Mouse (Mus musculus): ENCODE results near the gene Tiam2. TPM values are rescaled to one million over a fixed set of nuclear protein-coding genes. Genes with fewer than 3 reads are reported as not detected.

The Tiam2 gene
- total and polyA plus RNA-seq, 3 experiments: 5.9 to 9.5 (median 9.4) TPM

DNA sequence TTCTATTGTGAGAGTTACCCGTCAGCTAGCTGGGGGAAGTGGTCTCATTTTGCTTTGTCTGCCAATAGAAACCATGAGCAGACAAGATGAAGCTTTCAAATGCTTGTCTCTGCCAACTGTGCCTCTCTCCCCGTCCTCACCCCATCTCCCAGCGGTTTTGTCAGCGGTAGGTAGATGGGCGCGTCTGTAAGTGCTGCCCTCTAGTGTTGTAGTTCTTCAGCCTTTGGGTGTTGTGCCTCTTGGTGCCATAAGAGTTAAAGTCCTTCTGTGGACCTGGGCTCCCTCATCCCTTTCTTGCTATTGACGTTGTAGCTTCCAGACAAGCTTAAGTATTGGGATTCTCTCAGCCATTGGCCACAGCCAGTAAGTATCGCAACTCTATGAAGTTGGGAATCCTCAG, 236.0 kb downstream of the Tiam2 start:
- H3K27ac ChIP-seq (ENCODE audit: insufficient read depth, low read depth): no peak overlapping the region
- in situ Hi-C loops (cut with MboI; ENCODE audit: low pct_ligation_motif_present, low pct_unique_long_range_greater_than_20kb, low sequenced_read_pairs): no loop called here
- no peak overlapping the region for H3K4me2 ChIP-seq (ENCODE audit: insufficient read depth, low read depth, poor library complexity, severe bottlenecking)
- H3K27me3 ChIP-seq (replicated peaks): no peaks in the 10 kb centered on the region
- H3K9me3 ChIP-seq (replicated peaks; ENCODE audit: low read length): no peaks in the 10 kb centered on the region
- H3K79me2 ChIP-seq (replicated peaks; ENCODE audit: control insufficient read depth, extremely low read depth, insufficient read depth, poor library complexity, severe bottlenecking): no peaks in the 10 kb centered on the region
- H3K4me1 ChIP-seq (ENCODE audit: control insufficient read depth in 1 of 2, insufficient read depth in 2 of 2): peaks cover 0 to 6% of the 10 kb centered on the region in 2 experiments; a peak in 2 of 4 replicates
- TF ChIP-seq GABPA (IDR thresholded peaks at IDR 0.05; ENCODE audit: insufficient replicate concordance, low read depth, low read length) (no peak), MAZ (IDR thresholded peaks at IDR 0.05; ENCODE audit: low read depth, low read length) (no peak), RAD21 (IDR thresholded peaks at IDR 0.05; ENCODE audit: low read depth, low read length) (no peak), CTCF (conservative IDR thresholded peaks at IDR 0.05 in 1 of 2, IDR thresholded peaks at IDR 0.05 in 1 of 2; ENCODE audit: low read depth in 2 of 2, low read length in 2 of 2) (peak in 1 of 2 experiments; percentile 25; a peak in 1 of 4 replicates), USF2 (conservative IDR thresholded peaks at IDR 0.05; ENCODE audit: low read depth, low read length) (no peak), MXI1 (IDR thresholded peaks at IDR 0.05; ENCODE audit: low read depth, low read length) (no peak)
- no peaks in the 10 kb centered on the region for H3K36me3 ChIP-seq (replicated peaks in 1 of 2; ENCODE audit: control insufficient read depth in 1 of 2, insufficient read depth in 1 of 2, low read length in 1 of 2)
- no peak overlapping the region for H3K4me3 ChIP-seq (replicated peaks in 1 of 3; ENCODE audit: low read depth in 2 of 3, low read length in 2 of 3, poor library complexity in 1 of 3)
- dilution Hi-C loops (cut with MboI; ENCODE audit: extremely low pct_ligation_motif_present, extremely low pct_unique_long_range_greater_than_20kb, low sequenced_read_pairs): no loop called here
- DNase-seq (ENCODE audit: extremely low read depth): no peak
- H3K9ac ChIP-seq (ENCODE audit: insufficient read depth, low read depth): no peak overlapping the region

DNA sequence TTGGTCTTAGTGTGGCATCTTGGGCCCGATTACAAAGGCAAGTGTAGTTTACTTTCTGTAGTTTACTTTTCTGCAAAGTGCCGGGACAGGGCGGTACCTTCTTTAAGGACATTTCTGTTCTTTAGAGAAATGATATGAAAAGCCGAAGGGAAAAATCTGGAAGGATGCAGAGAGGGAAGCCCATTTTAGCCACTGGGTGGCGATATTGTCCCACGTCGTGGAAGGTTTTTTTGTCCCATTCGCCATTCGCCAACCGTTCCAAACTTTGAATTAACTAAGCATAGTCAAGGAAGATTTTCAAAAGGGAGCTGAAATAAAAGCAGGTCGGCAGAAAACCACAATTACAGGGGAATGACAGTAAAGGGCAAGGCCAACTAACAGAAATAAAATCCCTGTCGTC, 244.5 kb downstream of the Tiam2 start:
- H3K4me3 ChIP-seq (replicated peaks in 1 of 3; ENCODE audit: low read depth in 2 of 3, low read length in 2 of 3, poor library complexity in 1 of 3): no peak overlapping the region
- peak overlapping the region; percentile 99 for H3K4me2 ChIP-seq (ENCODE audit: insufficient read depth, low read depth, poor library complexity, severe bottlenecking)

More for the DNA sequence above, 244.5 kb downstream of the Tiam2 start:
- Histone ChIP-seq H3K27ac (ENCODE audit: insufficient read depth, low read depth) (no peak overlapping the region), H3K36me3 (replicated peaks in 1 of 2; ENCODE audit: control insufficient read depth in 1 of 2, insufficient read depth in 1 of 2, low read length in 1 of 2) (no peaks in the 10 kb centered on the region), H3K4me1 (ENCODE audit: control insufficient read depth in 1 of 2, insufficient read depth in 2 of 2) (peaks cover 3 to 10% of the 10 kb centered on the region in 2 experiments; a peak in 3 of 4 replicates), H3K79me2 (replicated peaks; ENCODE audit: control insufficient read depth, extremely low read depth, insufficient read depth, poor library complexity, severe bottlenecking) (no peaks in the 10 kb centered on the region), H3K9ac (ENCODE audit: insufficient read depth, low read depth) (no peak overlapping the region), H3K9me3 (replicated peaks; ENCODE audit: low read length) (no peaks in the 10 kb centered on the region), H3K27me3 (replicated peaks) (no peaks in the 10 kb centered on the region)
- dilution Hi-C loops (cut with MboI; ENCODE audit: extremely low pct_ligation_motif_present, extremely low pct_unique_long_range_greater_than_20kb, low sequenced_read_pairs): no loop called here
- in situ Hi-C loops (cut with MboI; ENCODE audit: low pct_ligation_motif_present, low pct_unique_long_range_greater_than_20kb, low sequenced_read_pairs): loop anchor here (10.0 kb wide), 1 partner anchor 224 kb away; no protein-coding TSS in a partner anchor
- peak; percentile 65 for DNase-seq (ENCODE audit: extremely low read depth)
- TF ChIP-seq MEF2A (IDR thresholded peaks at IDR 0.05; ENCODE audit: borderline replicate concordance, low read depth, low read length) (no peak), BHLHE40 (IDR thresholded peaks at IDR 0.05; ENCODE audit: low read depth, low read length) (no peak), ZNF384 (IDR thresholded peaks at IDR 0.05; ENCODE audit: low read depth, low read length) (peak; percentile 74), GABPA (IDR thresholded peaks at IDR 0.05; ENCODE audit: insufficient replicate concordance, low read depth, low read length) (no peak), CTCF (conservative IDR thresholded peaks at IDR 0.05 in 1 of 2, IDR thresholded peaks at IDR 0.05 in 1 of 2; ENCODE audit: low read depth in 2 of 2, low read length in 2 of 2) (peak; percentile 72 to 94), ETS1 (conservative IDR thresholded peaks at IDR 0.05; ENCODE audit: low read depth, low read length) (no peak), RAD21 (IDR thresholded peaks at IDR 0.05; ENCODE audit: low read depth, low read length) (peak; percentile 96), MAX (IDR thresholded peaks at IDR 0.05; ENCODE audit: low read length) (no peak), CHD1 (IDR thresholded peaks at IDR 0.05; ENCODE audit: low read depth, low read length) (no peak), PAX5 (IDR thresholded peaks at IDR 0.05; ENCODE audit: low read length) (no peak), POLR2AphosphoS2 (IDR thresholded peaks at IDR 0.05; ENCODE audit: low read depth, low read length) (no peak), EP300 (IDR thresholded peaks at IDR 0.05; ENCODE audit: low read length) (no peak), SMC3 (IDR thresholded peaks at IDR 0.05; ENCODE audit: low read depth, low read length) (peak; percentile 79), CHD2 (IDR thresholded peaks at IDR 0.05; ENCODE audit: low read length) (no peak), IRF4 (IDR thresholded peaks at IDR 0.05; ENCODE audit: low read depth, low read length) (no peak; the same call in 1 of the 2 replicates), MAZ (IDR thresholded peaks at IDR 0.05; ENCODE audit: low read depth, low read length) (no peak), ZC3H11A (IDR thresholded peaks at IDR 0.05; ENCODE audit: low read depth, low read length) (peak; percentile 37), ZKSCAN1 (IDR thresholded peaks at IDR 0.05; ENCODE audit: borderline replicate concordance, low read depth, low read length) (no peak), POLR2A (IDR thresholded peaks at IDR 0.05; ENCODE audit: low read depth, low read length) (no peak), MAFK (IDR thresholded peaks at IDR 0.05; ENCODE audit: insufficient replicate concordance, low read length) (no peak), ELF1 (IDR thresholded peaks at IDR 0.05; ENCODE audit: low read depth, low read length) (no peak), UBTF (IDR thresholded peaks at IDR 0.05; ENCODE audit: low read depth, low read length) (no peak), USF1 (IDR thresholded peaks at IDR 0.05; ENCODE audit: low read depth, low read length) (no peak), USF2 (conservative IDR thresholded peaks at IDR 0.05; ENCODE audit: low read depth, low read length) (no peak)
